Mouse (Mus musculus) midbrain, embryonic 16.5 days (tissue): Measurements from ENCODE around the gene Celf2. TPM values are rescaled to one million over a fixed set of nuclear protein-coding genes. Genes with fewer than 3 reads are reported as not detected.

Experiments
- ATAC-seq: fragments of 200-750 bp; cut with Nextera tagmentation; 2 replicates; pipeline ENCODE4 v1.8.0; 2017; ENCODE audit warnings: moderate TSS enrichment
- H3K27ac ChIP-seq: fragments of 300-500 bp; sonication (generic); 2 replicates; pipeline ENCODE4 v1.5.1; 2014; ENCODE audit warnings: mild to moderate bottlenecking, low read length, mixed read lengths
- H3K27me3 ChIP-seq: fragments of 300-500 bp; sonication (generic); 2 replicates; pipeline ENCODE4 v1.6.1; 2014; ENCODE audit warnings: low read depth, low read length, mixed read lengths; ENCODE audit not compliant: control insufficient read depth, insufficient read depth
- H3K36me3 ChIP-seq: fragments of 300-500 bp; sonication (generic); 2 replicates; pipeline ENCODE4 v1.6.1; 2014; ENCODE audit warnings: mild to moderate bottlenecking, low read length, moderate library complexity, mixed read lengths; ENCODE audit not compliant: control insufficient read depth, insufficient read depth
- H3K4me1 ChIP-seq: fragments of 300-500 bp; sonication (generic); 2 replicates; pipeline ENCODE4 v1.6.1; 2014; ENCODE audit warnings: mild to moderate bottlenecking, low read length, mixed read lengths; ENCODE audit not compliant: control insufficient read depth, insufficient read depth
- H3K4me2 ChIP-seq: fragments of 300-500 bp; sonication (generic); 2 replicates; pipeline ENCODE4 v1.6.1; 2014; ENCODE audit warnings: mild to moderate bottlenecking, low read length, mixed read lengths
- H3K4me3 ChIP-seq: fragments of 300-500 bp; sonication (generic); 2 replicates; pipeline ENCODE4 v1.5.1; 2014; ENCODE audit warnings: low read depth, mild to moderate bottlenecking, low read length, moderate library complexity, mixed read lengths
- H3K9ac ChIP-seq: fragments of 300-500 bp; sonication (generic); 2 replicates; pipeline ENCODE4 v1.6.1; 2014; ENCODE audit warnings: low read depth, low read length, mixed read lengths
- H3K9me3 ChIP-seq: fragments of 300-500 bp; sonication (generic); replicated peaks from 2 replicates; pipeline ENCODE4 v1.6.1; 2014; ENCODE audit warnings: mild to moderate bottlenecking, low read length, mixed read lengths; ENCODE audit not compliant: control insufficient read depth, poor library complexity, severe bottlenecking
- WGBS: fragments of 180-500 bp; shearing (Covaris S2); extraction: QIAGEN DNeasy Blood & Tissue Kit; methylation state at CpG from one replicate; pipeline ENCODE4 v1.1.7; 2014; 5-methylcytosine and 5-hydroxymethylcytosine counted together
- polyA plus RNA-seq: library from polyadenylated mRNA; unstranded; fragments of >200 nt; fragmentation: Nextera tagmentation; extraction: Ambion mirVana; gene quantifications from 2 replicates; pipeline ENCODE4 v1.2.1, GENCODE M21; 2015

Gene Celf2
- polyA plus RNA-seq, 1 experiment from 2014 or later = 160 TPM

- Histone ChIP-seq H3K9me3 (no peaks in the 10 kb centered on the region), H3K9ac (no peak overlapping the region), H3K4me3 (no peak overlapping the region), H3K27ac (no peak overlapping the region), H3K4me1 (no peaks in the 10 kb centered on the region), H3K27me3 (no peaks in the 10 kb centered on the region), H3K4me2 (no peak overlapping the region), H3K36me3 (no peaks in the 10 kb centered on the region)
- WGBS = 78% methylated on average over 6 of the region's 6 CpGs
- ATAC-seq = no peak
Observed at GRCm38 (mm10) chr2:7160108-7160507, 349.3 kb downstream of the Celf2 start.

DNA sequence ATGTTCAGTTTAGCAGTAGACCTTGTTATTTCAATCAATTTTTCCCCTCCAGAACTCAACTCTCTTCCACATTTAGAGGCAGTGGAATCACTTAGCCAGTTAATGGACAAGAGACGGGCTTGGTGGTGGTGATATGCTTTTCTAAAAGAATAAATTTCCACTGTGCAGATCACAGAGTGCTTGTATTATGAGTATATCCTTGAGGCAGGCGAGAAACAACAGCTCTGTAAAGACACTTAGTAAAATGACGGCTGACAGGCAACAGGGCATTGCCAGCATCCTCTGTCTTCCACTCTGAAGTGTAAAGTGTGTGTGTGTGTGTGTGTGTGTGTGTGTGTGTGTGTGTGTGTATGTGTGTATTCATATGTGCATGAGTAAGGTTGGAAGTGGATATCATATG lies 362.1 kb downstream of the Celf2 start:
- no peak for ATAC-seq
- no peak overlapping the region for H3K4me2 ChIP-seq
- H3K27ac ChIP-seq = no peak overlapping the region

GRCm38 (mm10) chr2:7145541-7146043 lies 363.8 kb downstream of the Celf2 start:
- Histone ChIP-seq H3K9ac (no peak overlapping the region), H3K9me3 (no peaks in the 10 kb centered on the region), H3K27ac (no peak overlapping the region), H3K4me2 (no peak overlapping the region), H3K4me1 (no peaks in the 10 kb centered on the region), H3K27me3 (no peaks in the 10 kb centered on the region), H3K36me3 (no peaks in the 10 kb centered on the region), H3K4me3 (no peak overlapping the region)
- 90% methylated on average over 4 of the region's 4 CpGs for WGBS
- no peak for ATAC-seq

More for the DNA sequence above, 362.1 kb downstream of the Celf2 start:
- Histone ChIP-seq H3K9ac (no peak overlapping the region), H3K36me3 (no peaks in the 10 kb centered on the region), H3K27me3 (no peaks in the 10 kb centered on the region), H3K4me3 (no peak overlapping the region), H3K9me3 (no peaks in the 10 kb centered on the region), H3K4me1 (no peaks in the 10 kb centered on the region)
- whole genome bisulfite sequencing = 67% methylated on average over 3 of the region's 3 CpGs

GRCm38 (mm10) chr2:7144871-7145270 lies 364.5 kb downstream of the Celf2 start:
- Histone ChIP-seq H3K27me3 (no peaks in the 10 kb centered on the region), H3K9me3 (no peaks in the 10 kb centered on the region), H3K27ac (no peak overlapping the region), H3K4me1 (no peaks in the 10 kb centered on the region), H3K9ac (no peak overlapping the region), H3K4me2 (no peak overlapping the region), H3K4me3 (no peak overlapping the region), H3K36me3 (no peaks in the 10 kb centered on the region)
- no peak for ATAC-seq
- WGBS = 97% methylated on average over 1 of the region's 1 CpGs

GRCm38 (mm10) chr2:7123366-7123765 lies 386.0 kb downstream of the Celf2 start:
- 98% methylated on average over 2 of the region's 2 CpGs for WGBS
- Histone ChIP-seq H3K9me3 (no peaks in the 10 kb centered on the region), H3K4me1 (0 out of 2 replicates have a peak, but pooled peaks cover 2% of the 10 kb centered on the region), H3K27me3 (no peaks in the 10 kb centered on the region), H3K27ac (no peak overlapping the region), H3K4me2 (no peak overlapping the region), H3K9ac (no peak overlapping the region), H3K36me3 (no peaks in the 10 kb centered on the region), H3K4me3 (no peak overlapping the region)
- ATAC-seq = no peak

- H3K27me3 ChIP-seq = no peaks in the 10 kb centered on the region; the same call in 1 of the 2 replicates
- H3K36me3 ChIP-seq = no peaks in the 10 kb centered on the region
- no peak for ATAC-seq
- 26% methylated on average over 2 of the region's 2 CpGs for WGBS
- H3K9ac ChIP-seq = no peak overlapping the region
- no peak overlapping the region for H3K4me2 ChIP-seq
- no peak overlapping the region for H3K27ac ChIP-seq
- H3K4me1 ChIP-seq = peaks cover 3% of the 10 kb centered on the region; the same call in 1 of the 2 replicates
- no peaks in the 10 kb centered on the region for H3K9me3 ChIP-seq
- H3K4me3 ChIP-seq = no peak overlapping the region
Observed at GRCm38 (mm10) chr2:7115801-7116200, 393.6 kb downstream of the Celf2 start.

DNA sequence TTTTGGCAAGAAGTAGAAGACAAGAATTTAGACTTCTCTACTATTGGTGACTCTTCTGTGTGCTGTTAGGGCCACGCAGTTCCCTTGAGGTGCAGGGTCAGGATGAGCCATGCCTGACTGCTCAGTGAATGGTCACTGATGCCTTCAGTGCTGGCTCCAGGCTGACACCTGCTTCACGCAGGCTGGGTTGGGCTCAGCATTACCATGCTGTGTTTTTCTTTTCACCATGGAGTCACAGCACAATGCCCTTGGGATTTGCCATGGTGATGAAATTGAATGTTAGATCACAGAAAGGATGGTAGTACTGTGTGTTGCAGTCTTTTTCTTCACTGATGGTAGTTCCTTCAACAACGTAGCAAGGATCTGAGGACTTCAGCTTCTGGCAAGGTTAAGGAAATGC lies 394.2 kb downstream of the Celf2 start:
- no peak for ATAC-seq
- Histone ChIP-seq H3K9me3 (no peaks in the 10 kb centered on the region), H3K36me3 (no peaks in the 10 kb centered on the region), H3K9ac (no peak overlapping the region), H3K27ac (no peak overlapping the region), H3K4me2 (no peak overlapping the region), H3K4me3 (no peak overlapping the region), H3K4me1 (peaks cover 3% of the 10 kb centered on the region; the same call in 1 of the 2 replicates), H3K27me3 (no peaks in the 10 kb centered on the region; the same call in 1 of the 2 replicates)
- WGBS = 50% methylated on average over 3 of the region's 3 CpGs

- Histone ChIP-seq H3K4me3 (no peak overlapping the region), H3K27ac (no peak overlapping the region), H3K36me3 (no peaks in the 10 kb centered on the region), H3K4me1 (peaks cover 3% of the 10 kb centered on the region; the same call in 1 of the 2 replicates), H3K9me3 (no peaks in the 10 kb centered on the region), H3K27me3 (no peaks in the 10 kb centered on the region; the same call in 1 of the 2 replicates), H3K4me2 (no peak overlapping the region), H3K9ac (no peak overlapping the region)
- ATAC-seq = no peak
- 78% methylated on average over 4 of the region's 4 CpGs for WGBS
Observed at GRCm38 (mm10) chr2:7113738-7114137, 395.6 kb downstream of the Celf2 start.

DNA sequence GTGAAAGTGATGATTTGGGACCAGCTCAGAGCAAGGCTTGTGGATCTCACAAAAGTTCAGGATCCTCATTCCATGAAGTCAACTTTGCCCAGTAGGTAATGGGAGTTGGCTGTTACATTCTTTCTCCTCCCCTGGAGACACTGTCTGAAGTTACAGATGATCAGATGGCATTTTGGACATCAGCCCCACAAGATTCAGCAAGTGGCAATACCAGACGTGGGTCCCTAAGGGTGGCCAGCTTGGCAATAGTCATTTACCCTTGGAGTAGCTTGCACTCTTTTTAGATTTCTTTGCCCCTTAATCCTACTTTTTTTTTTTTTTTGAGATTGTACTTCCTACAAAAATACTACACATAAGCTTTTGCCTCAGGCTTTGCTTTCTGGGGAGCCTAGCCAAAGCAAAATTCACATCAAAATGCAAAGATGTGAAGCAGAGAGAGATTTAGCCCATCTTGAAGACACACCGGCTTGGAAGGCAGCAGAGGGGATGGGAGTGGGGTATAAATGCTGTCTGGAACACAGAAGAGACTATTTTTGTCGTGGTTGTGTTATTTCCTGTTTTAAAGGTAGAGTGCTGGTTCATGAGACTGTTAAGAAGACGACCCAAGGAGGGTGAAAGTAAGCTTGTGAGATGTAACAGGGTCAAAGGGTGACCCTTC lies 397.1 kb downstream of the Celf2 start:
- 57% methylated on average over 4 of the region's 4 CpGs for WGBS
- Histone ChIP-seq H3K9ac (no peak overlapping the region), H3K9me3 (no peaks in the 10 kb centered on the region), H3K27me3 (no peaks in the 10 kb centered on the region; the same call in 1 of the 2 replicates), H3K4me2 (no peak overlapping the region), H3K4me1 (peaks cover 3% of the 10 kb centered on the region; the same call in 1 of the 2 replicates), H3K36me3 (no peaks in the 10 kb centered on the region), H3K27ac (no peak overlapping the region), H3K4me3 (no peak overlapping the region)
- no peak for ATAC-seq
